Mouse (Mus musculus) natural killer cell, adult 2 months (primary cell): ENCODE results near the gene Uggt2.

Source experiments
- DNase-seq, 2 experiments: peaks; one replicate each; pipeline ENCODE4 v3.0.0; 2022; ENCODE audit warnings: low spot score in 2 of 2

The Uggt2 gene

DNA sequence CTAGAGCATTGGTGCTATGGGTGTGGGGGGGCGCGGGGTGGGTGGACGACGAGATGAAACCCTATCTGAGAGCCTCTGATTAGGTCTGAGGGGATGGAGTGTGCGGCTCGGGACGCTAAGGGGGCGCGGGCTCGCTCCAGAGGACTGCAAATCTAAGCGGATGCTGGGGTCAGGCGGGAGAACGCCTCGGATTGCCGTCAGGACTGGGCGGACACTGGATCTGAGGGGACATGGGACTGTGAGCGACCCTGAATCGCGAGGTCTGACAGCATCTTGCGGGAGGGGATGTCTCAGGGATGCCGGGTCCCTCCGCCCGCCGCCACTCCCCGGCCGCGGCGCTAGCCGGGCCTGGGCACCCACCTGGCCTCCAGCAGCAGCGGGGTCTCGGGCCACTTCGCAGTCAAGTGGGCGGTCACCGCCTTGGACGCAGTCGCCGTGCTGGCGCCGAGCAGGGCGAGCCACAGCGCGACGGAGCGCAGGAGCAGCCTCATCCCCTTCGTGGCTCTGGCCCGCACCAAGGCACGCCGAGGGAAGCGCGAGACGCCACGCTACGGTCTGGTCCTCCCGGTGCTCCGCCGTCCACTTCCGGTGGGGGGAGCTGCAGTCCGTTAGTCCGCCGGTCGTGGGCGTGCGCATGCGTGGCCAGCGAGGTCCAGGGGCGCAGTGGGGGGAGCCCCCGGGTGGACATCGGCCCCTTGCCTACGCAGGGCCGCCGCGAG lies at the start of gene Uggt2:
Gene Uggt2, minus strand, starts transcription at position 580 of the 719 bp plus-strand sequence.
- DNase-seq: peak in 1 of 2 experiments; percentile 4

DNA sequence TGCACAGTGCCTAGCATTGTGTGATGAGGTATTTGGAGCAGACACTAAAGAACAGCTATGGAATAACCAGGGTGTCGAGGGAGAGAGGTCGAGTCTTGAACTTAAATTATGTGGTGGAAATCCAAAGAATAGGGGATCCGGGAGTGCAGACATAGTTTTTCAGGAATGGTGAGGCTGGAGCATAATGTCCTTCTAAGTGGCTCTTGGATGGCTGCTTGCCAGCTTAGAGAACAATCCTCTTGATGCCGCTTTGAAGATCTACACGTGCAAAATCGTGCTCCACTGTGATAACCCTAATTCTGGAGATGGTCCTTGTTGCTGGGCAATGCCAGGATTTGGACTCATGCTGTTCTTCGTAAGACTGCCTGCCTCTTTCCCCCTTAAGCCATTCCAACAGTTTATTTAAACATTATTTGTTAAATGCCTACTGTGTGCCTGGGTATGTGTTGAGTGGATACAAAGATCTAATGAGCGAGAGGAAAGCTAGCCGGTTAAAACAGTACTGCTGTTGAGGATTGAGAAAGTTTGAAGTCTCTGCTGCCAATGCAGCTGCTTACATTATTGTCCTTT lies 40.2 kb upstream of the Uggt2 start:
- DNase-seq: no peak

DNA sequence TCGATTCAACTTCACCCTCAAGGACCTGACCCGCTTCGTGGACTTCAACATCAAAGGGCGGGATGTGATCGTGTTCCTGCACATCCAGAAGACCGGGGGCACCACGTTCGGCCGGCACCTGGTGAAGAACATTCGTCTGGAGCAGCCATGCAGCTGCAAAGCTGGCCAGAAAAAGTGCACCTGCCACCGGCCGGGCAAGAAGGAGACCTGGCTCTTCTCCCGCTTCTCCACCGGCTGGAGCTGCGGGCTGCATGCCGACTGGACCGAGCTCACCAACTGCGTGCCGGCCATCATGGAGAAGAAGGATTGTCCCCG lies 39.5 kb upstream of the Uggt2 start:
- DNase-seq: no peak

DNA sequence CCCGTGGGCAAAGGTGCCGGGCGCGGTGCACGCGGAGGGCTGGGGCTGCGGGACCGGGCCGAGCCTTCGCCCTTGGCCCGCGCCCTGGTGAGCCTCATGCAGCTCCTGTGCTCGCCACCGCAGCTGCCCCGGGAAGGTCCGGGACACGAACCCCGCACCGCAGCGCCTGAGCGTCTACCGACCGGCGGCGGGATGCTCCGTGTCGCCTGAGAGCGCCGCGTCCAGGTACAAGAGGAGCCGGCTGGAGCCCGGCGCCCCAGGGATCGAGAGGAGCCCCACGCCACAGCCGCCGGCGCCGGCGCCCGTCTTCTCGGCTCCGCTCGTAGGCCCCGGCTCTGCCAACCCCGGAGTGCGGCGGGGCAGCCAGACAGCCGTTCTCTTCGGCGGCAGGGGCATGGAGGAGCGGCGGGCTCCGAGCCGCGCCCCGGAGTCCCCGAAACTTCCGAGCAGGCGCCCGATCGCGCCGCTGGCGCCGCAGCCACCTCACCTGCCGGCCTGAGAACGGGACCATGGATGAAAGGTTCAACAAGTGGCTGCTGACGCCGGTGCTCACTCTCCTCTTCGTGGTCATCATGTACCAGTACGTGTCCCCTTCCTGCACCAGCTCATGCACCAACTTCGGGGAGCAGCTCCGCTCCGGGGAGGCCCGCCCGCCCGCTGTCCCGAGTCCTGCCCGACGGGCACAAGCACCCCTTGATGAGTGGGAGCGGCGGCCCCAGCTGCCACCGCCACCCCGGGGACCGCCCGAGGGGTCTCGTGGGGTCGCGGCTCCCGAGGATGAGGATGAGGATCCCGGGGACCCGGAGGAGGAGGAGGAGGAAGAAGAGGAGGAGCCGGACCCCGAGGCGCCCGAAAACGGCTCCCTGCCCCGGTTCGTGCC lies 38.9 kb upstream of the Uggt2 start, which contains the start of gene Hs6st3:
Gene Hs6st3, plus strand, starts transcription at position 436 of the 880 bp plus-strand sequence.
- DNase-seq: no peak

DNA sequence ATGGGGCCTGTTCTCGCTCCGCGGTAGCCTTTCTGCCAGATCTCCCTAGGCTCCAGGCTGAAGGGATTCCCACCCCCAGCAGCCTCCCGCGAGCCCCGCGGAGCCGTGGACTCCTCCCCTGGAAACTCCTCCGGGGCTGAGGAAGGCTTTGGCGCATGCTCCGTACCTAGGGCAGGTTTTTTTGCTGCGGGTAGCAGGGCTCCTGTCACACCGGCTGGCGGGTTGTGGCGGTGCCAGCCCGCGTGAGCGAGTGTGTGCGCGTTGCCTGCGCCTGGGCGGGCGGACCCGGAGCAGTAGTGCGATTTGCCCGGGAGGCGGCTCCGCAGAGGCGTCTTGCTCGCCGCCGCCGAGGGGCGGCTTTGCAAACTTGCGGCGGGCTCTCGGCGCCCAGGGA lies 38.3 kb upstream of the Uggt2 start:
- no peak for DNase-seq

DNA sequence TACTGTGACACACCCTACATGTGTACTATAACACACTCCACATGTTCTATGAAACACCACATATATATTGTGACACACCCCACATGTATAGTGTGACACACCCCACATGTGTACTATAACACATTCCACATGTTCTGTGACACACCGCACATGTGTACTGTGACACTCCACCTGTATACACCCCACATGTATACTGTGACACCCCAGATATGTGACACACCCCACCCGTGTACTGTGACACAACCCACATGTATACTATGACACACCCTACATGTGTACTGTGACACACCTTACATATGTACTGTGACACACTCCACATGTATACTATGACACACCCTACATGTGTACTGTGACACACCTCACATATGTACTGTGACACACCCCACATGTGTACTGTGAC lies 28.1 kb upstream of the Uggt2 start:
- DNase-seq: no peak

DNA sequence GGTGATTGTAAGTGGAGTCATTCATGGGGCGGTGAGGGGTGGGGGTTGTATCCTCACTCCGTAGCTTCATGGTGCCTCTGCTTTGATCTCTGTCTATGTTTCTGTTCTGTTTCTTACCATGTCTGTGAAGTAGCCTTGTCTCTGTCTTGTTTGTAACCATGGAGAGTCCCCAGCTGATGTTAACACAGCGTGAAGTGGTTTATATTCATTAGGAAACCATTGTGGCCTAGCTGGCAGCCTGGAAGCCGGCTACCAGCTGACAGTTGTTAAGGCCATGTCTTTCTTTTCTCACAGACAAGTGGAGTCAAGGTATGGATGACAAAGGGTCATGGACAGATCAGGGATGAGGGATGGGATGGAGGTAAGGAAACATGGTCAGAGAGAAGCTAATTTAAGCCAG lies 26.6 kb upstream of the Uggt2 start:
- no peak for DNase-seq

DNA sequence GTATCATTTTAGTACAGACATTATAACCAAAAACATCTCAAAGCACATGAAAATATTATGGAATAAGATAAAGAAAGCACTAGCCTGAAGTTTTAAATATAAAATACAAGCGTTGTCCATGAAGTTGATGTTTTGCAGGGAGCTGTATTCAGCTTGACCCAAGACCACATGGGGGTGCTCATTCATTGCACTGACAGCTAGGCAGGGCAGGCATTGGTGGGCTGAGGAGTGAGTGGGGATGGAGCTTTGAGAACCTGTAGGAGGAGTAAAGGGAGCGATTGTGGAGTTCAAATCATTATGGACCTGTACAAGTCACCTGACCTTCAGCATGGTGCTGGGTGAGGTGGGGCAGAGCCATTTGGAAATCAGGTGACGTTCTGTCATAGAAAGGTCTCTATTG lies 24.8 kb upstream of the Uggt2 start:
- DNase-seq: no peak

DNA sequence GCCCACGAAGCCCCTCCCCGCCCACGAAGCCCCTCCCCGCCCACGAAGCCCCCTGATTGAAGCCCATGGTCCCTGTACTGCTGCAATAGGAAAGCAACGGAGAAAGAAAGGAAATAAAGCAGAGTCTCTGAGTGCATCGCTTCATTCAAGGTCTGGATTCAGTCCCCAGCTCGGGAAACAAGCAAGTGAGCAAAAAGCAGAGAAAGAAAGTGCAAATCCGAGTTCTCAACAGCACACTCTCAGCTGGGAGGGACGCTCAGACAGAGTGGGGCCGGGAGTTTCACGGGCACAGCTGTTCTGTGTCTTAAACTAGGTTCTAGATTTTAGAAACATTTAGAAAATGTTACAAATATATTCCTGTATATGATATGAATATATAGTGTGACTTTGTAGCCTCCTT lies 24.4 kb upstream of the Uggt2 start:
- DNase-seq: no peak

DNA sequence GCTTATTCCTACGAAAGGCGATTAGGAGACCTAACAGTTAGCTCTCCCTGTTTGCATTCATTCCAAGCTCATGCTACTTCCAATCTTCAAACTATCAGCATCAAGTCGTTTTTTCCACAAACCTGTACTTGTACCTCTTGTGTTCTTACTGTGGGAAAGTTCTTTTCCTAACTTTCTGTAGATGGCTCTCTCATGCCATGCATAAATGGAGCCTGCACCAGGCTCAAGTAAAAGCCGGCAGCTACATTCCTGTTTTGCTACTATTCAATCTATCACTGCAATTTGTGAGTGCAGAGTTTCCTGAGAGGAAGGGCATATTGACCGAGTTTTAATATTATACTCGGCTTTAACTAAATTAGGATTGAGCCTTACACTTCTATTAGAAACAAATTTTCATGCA lies 13.3 kb upstream of the Uggt2 start:
- DNase-seq: no peak

DNA sequence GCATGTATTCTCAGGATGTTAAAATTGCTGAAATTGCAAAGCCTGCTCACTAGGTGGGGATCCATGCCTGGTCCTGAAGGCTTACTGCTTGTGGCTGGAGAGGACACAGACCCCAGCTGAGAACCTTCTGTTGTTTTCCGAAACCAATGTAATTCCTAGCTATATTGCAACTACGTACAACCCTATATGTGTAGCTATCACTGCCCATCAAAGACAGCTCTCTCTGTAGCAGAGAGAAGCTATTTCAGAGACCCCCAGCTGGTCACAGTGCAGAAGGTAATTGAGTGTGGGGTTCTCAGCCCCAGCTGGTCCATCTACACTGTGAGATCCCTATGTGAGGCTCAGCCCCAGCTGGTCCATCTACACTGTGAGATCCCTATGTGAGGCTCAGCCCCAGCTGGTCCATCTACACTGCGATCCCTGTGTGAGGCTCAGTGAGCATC lies 10.6 kb upstream of the Uggt2 start:
- DNase-seq: no peak

DNA sequence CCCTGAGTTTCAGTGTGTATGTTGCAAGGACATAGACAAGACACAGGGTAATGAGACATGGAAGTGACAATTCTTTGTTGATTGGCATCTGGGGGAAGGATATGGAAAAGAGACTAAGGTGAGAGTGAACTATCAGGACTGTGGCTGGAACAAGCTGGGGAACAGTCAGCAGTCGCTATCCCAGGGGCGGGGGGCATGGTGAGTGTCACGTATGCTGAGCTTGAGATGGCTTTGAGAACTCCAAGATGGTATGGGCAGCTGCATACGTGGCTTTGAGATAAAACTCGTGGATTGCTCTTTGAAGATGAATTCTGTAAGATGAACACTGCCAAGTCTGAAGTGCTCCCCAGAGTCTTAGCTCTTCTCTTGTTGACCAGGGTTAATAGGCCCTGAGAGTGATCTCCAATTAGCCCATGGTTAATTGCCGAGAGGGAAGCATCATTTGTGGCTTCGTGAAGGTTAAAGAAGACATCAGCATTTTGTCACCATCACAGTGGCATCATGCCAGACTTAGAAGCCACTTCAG lies 9.6 kb upstream of the Uggt2 start:
- DNase-seq: no peak

DNA sequence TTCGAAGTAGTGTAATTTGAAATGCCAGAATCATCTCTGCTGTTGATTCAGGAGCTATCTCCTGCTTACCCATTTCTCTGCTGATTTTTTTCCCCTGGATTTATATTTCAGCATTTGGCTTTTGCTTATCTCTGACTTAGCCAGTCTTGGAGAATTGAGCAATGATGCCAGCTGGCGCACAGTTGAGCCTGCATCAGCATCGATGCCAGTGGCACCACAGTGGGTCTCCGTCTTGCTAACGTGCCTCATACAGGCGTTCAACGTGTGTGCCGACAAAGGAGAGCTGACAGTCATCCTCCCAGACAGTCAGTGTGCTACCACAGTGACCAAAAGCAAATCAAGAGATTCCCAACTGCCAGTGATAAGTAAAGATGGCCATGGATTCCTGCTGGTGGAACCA lies 8.4 kb upstream of the Uggt2 start:
- no peak for DNase-seq

DNA sequence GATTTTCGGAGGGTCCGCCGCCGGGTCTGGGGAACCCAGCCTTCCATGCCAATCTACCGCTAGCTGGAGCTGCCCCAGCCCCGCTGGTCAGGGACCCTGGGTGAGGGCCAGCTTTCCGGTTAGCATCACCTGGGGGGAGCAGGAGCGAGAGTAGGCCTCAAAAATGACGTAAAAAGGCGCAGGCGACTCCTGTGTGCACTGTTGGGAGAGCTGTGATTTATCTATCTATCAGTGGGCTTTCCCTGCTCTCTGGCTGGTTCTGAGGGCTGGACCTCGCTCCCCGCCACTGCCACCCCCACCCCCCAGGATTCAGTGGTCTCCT lies 301 bp upstream of the Uggt2 start:
- no peak for DNase-seq

DNA sequence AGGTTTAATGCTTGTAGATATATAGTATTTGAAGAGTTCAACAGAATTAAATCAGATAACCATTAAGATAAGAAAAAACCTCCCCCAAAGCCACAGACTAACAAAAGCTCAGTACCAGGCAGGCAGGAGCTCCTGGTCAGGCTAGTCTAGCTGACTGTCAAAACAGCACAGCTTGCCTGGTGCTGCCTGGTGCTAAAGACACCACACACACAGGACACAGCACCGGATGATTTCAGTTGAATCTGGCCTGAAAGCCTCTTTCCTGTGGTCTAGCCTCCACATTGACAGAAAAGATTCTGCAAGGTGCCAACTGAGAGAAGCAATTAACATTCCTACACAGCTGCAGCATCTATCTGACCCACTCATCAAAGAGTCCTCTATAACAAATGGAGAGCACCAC lies 37.4 kb downstream of the Uggt2 start:
- DNase-seq: no peak

DNA sequence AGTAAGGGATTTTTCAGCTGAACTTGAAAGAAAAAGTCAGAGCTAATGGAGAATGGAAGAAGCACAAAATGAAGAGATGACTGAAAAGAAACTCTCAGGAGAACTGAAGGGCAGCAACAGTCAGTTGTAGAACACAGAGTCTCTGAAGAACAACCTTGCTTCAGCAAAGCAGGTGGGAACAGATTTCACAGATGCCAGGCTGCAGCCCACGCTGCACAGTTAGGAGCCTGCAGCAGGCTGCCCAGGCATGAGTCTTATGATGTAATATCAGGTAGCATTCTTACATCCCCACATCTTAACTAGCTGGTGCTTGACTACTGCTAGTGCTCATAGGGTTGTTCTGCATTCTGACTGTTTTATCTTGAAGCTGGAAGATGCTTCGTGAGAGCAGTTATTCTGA lies 38.5 kb downstream of the Uggt2 start:
- no peak for DNase-seq

DNA sequence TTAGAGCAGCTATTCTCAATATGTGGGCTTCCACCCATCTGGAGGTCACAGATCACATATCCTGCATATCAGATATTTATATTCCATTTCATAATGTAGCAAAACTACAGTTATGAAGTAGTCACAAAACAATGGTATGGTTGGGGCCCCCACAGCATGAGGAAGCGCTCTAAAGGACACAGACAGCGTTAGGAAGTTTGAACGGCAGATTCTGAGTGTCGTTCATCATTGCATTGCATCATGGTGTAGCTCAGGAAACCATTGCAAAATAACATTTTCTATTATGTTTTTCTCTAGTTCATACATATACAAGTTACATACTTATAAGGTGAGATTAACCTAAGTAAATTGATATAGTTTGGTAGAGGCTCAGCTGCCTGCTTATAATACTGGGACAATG lies 42.2 kb downstream of the Uggt2 start:
- DNase-seq: no peak

DNA sequence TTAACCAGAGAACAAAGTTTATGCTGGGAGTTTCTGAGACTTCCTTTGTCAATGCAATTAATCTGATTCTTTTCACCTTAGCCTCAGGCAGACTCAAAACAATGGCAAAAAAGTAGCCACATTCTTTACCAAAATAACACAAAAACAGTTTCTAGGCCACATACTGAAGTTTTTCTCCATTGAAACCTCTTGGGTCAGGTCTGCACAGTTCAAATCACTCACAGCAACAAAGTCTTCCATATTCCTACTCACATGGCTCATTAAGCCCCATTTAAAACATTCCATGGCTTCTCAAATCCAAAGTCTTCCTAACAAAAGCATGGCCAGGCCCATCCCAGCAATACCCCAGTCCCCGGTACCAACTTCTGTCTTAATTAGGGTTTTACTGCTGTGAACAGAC lies 46.3 kb downstream of the Uggt2 start:
- no peak for DNase-seq

DNA sequence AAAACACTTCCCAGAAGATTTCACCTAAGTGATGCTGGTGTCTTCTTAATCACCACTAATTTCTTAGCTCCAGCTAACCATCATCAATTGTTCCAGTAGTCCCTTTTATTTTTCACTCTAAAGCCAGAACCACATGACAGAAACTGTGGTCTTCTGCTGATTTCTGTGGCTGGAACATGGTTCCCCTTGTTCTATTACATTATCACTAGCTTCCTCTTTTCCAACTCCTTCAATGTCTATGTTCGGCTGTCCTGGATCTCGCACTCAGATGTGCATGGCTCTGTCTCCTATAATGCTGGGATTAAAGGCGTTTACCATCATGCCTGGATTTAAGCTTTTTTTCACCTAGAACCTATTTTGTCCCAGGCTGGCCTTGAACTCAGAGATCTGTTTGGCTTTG lies 46.9 kb downstream of the Uggt2 start:
- DNase-seq: no peak

DNA sequence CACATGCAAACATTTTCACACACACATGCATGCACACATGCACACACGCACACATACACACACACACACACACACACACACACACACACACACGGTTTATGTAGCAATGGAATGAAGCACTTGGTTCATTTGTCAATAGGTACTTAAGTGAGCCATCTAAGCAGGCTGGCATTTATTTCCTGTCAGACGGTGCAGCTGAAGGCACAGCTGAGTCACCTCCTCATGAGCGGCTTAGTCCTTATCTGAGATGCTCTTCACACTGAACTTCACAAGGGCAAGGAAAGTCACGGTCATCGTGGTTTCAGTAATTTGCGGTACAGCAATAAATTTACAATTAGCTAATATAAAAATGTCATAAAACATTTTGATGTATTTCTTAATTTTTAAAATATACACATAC lies 55.5 kb downstream of the Uggt2 start:
- DNase-seq: no peak

DNA sequence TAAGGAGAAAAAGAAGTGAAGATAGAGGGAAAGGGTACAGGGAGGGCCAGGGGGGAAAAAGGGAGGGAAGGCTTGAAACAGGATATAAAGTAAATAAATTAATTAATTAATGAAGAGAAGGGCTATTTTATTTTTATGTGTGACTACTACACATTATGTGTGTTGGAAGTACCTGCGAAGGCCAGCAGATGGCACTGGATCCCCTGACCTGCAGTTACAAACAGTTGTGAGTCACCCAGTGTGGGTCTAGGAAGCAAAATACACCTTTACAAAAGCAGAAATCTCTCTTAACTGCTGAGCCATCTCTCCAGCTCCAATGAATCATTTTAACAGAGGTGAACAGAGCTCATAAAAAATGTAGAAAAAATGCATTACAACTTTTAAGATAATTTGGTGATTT lies 59.0 kb downstream of the Uggt2 start:
- DNase-seq: no peak

DNA sequence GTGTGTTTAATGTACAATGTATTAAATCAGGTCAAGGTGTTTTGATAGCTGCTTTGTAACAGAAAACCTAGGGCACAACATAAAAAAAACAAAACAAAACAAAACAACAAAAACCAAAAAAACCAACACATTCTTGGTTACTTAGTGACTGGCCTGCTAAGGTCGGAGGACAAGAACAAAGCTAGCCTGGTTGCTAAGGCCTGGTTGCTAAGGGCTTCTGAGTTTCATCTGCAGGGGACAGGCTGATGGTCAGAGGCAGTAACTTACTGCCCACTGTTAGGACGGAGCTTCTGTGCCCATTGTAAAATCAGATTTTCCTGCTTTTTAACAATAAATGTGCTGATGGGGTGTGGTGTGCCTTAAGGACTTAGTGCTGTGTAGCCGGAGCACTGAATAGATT lies 61.5 kb downstream of the Uggt2 start:
- DNase-seq: no peak
